Mouse (Mus musculus): Measurements from ENCODE around the gene Fpr3. TPM values are rescaled to one million over a fixed set of nuclear protein-coding genes. Genes with fewer than 3 reads are reported as not detected.
"Not testable (repeated sequence)": the region's sequence is repeated elsewhere in the genome, so short reads cannot be mapped to it uniquely, and the experiment has no call there.

Gene Fpr3
- total RNA-seq, 2 experiments from 2014 or later, result not detected

DNA sequence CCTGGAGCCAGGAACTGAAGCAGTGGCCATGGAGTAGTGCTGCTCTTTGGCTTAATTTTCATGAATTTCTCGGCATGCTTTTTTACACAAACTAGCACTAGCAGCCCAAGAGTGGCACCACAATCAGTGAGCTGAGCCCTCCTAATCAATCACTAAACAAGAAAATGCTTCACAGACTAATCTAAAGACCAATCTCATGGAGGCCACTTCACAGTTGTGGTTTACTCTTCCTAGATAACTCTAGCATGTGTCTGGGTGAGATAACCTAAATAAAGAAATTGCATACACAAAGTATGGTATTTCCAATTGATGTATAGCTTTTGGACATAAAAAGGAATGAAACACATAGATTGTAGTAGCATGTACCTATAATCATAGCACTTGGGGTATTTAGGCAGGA is 8.3 kb upstream of the Fpr3 start:
- no peak for DNase-seq (ENCODE audit: low spot score in 2 of 2)

DNA sequence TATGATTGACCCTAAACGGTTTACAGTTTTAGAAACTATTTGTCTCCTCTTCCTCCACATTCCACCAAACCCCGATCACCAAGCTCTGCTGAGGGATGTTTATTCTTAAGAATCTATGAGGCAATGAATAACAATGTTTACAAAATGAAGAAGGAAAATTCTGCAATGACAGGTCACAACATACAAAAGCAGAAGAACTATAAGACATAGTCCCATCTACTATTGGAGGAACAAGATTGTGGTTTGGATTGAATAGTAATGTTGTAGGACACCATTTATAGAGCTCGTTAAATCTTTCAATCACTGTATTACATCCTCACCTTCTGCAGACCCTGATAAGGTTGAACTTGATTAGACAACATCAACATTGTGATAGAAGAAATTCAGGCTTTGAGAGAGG is 5.0 kb upstream of the Fpr3 start:
- no peak for DNase-seq (ENCODE audit: low spot score in 2 of 2)

DNA sequence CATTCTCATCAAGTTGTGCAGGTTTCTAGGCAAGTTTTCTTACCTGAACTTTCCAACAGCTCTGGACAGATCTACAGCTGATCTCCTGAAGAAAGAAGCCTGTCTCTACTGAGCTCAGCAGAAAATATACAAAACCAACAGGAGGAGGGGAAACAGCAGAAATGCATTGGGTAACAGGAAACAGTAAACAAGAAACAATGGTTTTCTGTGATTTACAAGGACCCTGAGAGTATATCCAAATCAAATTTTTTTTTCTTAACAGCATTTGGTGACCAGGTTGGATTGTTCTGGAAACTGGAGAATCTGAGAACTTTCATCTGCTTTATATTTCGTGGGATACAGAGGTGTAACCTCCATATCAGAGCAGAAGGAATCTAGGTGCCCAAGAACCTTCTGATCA is 3.8 kb upstream of the Fpr3 start, which contains the start of gene Fpr1:
Gene Fpr1 (minus strand): TSS at position 101 of the 400 bp plus-strand sequence.
- no peak for DNase-seq (ENCODE audit: low spot score in 2 of 2)

DNA sequence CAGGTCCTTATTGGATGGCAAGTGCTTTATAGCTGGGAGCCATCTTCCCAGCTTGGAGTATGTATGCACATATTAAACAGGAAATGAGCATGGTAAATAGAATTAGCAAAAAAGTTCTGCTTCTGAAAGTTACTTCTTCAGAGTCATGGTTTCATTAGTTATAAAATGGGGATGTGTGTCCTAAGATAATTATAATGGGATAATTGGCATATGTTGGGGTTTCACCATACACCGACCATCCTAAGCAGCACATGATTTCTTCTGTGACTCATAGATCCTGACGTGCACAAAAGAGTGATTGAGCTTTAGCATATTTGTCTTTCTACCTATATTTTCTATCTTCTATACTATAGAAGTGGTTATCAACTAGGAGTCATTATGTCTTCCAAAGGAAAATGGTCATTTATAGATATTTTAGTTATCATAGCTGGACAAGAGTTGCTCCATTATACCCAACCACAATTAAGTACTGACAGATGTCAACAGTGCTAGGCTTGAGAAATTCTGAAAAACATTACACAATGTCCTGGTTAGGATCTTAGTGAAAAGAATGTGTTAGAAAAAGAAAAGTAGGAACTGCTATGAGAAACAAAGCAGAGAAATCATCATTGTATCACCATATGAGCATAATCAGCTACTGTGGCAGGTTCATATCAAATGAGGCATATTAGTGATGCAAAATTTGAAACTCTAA is 2.2 kb downstream of the Fpr3 start:
- DNase-seq (ENCODE audit: low spot score in 2 of 2), result no peak

DNA sequence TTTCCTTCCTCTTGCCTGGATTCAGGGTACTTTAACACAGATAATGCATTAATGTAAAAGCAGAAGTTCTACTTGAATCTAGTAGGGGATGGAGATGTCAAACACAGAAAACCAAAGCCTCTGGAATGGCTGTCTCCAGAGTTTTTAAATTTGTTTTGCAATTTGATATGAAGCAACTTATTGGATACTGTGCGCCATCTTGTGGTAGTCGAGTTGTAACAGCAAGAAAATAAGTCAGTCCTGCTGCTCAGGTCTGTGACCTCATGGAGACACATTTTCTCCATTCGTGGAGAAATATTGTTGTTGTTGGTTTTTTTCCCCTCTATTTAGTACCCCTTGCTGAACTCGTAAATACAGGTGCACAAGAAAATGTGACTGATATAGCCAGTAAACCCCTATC is 8.4 kb downstream of the Fpr3 start:
- DNase-seq (ENCODE audit: low spot score in 2 of 2), result peak in 1 of 2 experiments; percentile 70

DNA sequence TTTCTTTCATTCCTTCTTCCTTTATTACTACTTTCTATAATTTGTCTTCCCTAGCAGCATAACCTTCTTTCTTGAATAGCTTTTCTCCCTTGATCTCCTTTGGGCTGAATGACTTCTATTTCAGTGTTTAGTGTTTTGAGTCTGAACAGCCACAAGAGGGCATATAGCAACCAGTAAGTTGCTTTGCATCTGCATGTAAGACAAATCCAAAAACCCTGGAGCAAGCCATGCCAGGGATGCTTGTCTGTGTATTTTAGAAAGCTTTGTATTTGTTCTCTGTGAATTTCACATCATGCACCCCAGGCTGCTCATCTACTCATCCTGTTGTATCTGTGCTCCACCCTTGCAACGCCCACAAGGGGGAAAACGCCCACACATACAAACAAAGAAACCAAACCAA is 11.6 kb downstream of the Fpr3 start:
- DNase-seq (ENCODE audit: low spot score in 2 of 2), result peak in 1 of 2 experiments; percentile 41

DNA sequence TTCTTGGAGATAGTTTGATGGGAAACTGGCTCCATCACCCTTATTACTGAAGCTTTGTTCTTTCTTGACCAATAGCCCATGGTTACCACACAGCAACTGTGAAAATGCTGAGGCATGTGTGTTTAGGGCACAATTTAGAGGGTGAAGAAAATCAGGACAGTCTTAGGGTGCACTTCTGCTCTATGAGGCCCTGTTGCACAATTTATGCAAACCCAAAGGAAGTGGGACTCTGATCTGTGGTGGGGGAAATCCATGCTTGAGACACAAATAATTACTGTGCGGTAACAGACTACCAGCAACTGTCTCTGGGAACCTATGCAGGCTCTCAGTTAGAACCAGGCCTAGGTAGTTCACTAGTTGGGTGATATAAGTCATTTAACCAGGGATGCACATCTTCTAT is 13.1 kb downstream of the Fpr3 start:
- DNase-seq (ENCODE audit: low spot score in 2 of 2), result no peak

DNA sequence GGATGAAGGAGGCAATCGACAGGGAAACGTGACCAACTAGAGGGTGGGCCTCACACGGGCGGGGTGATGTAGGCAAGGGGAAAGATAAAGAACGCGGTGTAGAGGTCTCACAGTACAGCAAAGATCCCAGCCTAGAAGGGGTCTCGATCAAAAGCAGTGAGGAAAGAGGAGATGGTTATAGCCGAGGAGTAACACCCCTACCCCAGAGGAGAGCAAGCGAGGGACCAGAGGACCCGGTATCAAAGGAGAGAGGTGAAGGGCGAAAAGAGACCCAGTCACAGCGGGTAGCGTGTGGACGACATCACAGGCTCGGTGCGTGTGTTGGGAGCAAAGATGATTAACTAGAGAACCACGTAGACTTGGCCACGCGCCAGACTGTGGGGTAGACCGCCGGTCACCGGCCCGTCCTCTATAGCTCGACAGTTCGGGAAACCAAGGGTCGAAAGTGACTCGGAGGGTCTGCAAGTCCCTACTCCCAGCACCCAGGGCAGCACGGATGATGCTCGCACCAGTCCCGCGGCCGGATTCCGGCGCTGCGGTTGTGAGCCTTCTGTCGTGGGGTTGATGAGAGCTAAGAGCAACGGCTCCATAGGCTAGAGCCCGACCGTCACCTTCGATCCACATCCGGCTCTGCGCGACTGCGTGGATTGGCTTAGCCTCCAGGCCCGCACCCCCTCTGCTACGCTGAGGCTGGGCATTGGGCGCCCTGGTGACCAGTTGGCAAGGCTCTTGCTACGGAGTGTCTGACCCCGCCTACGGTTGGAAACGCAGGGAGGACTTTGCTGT is 22.2 kb downstream of the Fpr3 start:
- DNase-seq (ENCODE audit: low spot score in 2 of 2), result peak; percentile 69 to 82

DNA sequence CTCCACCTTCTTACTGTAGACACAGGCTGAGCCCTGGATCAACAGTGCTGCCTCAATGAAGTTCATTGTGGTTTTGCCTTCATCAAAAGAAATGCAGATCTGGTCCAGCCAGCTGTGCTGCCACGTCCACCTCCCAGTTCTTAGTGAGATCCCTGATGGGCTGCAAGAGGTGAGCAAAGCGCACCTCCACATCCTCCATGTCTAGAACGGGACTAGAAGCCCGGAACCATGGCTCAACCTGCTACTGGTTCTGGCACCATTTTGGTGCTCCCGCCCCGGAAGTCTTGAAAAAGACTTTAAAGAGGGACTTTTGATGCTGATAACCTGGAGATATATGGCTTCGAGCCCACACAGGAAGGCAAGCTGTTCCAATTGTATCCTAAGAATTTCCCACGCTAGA is 25.0 kb downstream of the Fpr3 start:
- not testable (repeated sequence) for DNase-seq (ENCODE audit: low spot score in 2 of 2)

DNA sequence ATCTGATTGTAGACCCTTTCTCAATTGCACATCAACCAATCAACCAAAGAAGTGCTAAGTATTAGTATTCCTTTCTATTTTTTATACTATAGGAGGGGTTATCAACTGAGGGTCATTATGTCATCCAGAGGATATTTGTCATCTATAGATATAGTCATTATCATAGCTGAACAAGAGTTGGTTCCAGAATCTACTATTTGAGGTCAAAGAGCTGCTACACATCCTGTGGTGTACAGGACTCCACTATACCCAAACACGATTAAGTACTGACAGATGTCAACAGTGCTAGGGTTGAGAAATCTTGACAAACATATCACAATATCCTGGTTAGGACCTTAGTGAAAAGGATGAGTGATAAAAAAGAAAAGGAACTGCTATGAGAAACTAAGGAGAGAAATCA is 29.7 kb downstream of the Fpr3 start:
- DNase-seq (ENCODE audit: low spot score in 2 of 2), result no peak

DNA sequence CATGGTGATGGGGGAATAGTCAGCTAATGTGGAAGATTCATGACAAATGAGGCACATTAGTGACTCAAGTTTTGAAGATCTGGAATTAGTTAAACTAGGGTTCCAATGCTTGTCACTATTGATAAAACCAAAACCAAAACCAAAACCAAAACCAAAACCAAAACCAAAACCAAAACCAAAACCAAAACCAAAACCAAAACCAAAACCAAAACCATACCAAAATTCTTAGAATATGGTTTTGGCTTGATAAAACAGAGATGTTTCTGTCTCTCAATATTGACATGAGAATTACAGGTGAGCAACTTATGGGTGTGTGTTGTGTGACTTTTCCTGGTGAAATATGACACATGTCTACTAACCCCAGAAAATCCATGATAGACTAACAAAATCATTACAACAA is 30.1 kb downstream of the Fpr3 start:
- no peak for DNase-seq (ENCODE audit: low spot score in 2 of 2)

DNA sequence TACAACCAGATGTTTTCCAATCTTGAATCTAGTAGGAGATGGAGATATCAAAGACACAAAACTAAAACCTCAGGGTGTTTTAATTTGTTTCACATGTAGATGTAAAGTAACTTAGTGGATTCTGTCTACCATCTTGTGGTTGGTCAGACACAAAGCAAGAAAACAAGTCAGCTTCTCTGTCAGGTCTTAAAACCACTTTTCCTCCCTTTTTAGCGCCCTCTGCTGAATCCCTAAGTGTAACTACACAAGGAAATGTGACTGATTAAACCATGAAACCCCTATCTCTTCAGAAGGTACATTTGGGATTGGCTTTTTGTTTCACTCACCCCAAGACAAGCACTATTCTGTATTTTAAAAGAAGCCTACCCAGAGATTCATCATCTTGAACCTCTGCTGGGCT is 85.8 kb downstream of the Fpr3 start:
- DNase-seq (ENCODE audit: low spot score in 2 of 2), result no peak

DNA sequence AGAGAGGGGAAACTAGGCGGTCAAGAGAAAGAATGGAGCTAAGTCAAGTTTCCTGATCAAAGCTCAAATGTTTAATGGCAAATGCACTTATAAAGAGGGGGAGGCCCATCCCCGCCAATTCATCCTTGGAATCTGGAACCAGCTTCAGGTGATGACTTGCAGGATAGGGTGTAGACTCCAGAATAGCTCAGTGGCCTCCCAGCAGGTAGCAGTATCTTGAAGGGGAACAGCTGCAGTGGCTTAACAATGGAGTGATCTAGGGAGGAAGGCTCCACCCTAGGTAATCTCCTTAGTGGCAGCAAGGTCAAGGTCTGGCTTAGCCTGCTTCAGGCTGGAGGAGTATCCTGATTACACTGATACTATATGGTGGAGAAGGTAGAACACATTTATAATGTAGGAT is 93.6 kb downstream of the Fpr3 start:
- not testable (repeated sequence) for DNase-seq (ENCODE audit: low spot score in 2 of 2)

DNA sequence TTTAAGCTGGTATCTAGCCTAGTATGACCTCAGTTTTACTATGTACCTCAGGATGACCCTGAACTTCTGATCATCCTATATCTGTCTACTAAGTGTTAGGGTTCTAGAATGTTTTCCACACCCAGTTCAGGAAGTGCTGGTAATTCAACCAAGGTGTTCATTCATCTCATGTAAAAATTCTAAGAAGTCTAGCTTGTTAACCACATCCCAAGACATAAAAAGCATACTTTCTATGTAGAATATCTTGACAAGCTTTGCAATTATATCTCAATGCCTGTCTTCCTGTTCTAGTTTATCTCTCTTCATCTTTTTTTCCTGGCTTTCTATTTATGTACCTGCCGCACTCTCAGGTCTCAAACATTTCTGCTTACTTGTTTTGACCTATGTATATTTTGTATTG is 117.1 kb downstream of the Fpr3 start:
- no peak for DNase-seq (ENCODE audit: low spot score in 2 of 2)

Other genes starting within 250 kb of the Fpr3 start
- not detected for gene Vmn2r90, start 184.1 kb upstream of the Fpr3 start, total RNA-seq (2021)
- gene Spaca6, start 60.7 kb upstream of the Fpr3 start, total RNA-seq (2021), result 100 to 1,000 TPM in 1 of 2 experiments, 10 to 100 TPM in 1; 91.4 to 104 TPM
- gene Has1, start 32.6 kb upstream of the Fpr3 start, total RNA-seq (2021), result under 1 TPM; 0.25 to 0.45 TPM
- gene Fpr1, start 3.9 kb upstream of the Fpr3 start, total RNA-seq (2021), result not detected
- not detected for gene Fpr2, start within 50 bp of the Fpr3 start, total RNA-seq (2021)
- gene Fpr-rs4, start 133.9 kb downstream of the Fpr3 start, total RNA-seq (2021), result not detected
- gene Vmn2r124, start 161.6 kb downstream of the Fpr3 start, total RNA-seq (2021), result under 1 TPM; 0.05 to 0.09 TPM
- not detected for gene Vmn2r91, start 197.2 kb downstream of the Fpr3 start, total RNA-seq (2021)